ENCODE assay signal across 7 mouse cellular contexts in the genomic region with DNA sequence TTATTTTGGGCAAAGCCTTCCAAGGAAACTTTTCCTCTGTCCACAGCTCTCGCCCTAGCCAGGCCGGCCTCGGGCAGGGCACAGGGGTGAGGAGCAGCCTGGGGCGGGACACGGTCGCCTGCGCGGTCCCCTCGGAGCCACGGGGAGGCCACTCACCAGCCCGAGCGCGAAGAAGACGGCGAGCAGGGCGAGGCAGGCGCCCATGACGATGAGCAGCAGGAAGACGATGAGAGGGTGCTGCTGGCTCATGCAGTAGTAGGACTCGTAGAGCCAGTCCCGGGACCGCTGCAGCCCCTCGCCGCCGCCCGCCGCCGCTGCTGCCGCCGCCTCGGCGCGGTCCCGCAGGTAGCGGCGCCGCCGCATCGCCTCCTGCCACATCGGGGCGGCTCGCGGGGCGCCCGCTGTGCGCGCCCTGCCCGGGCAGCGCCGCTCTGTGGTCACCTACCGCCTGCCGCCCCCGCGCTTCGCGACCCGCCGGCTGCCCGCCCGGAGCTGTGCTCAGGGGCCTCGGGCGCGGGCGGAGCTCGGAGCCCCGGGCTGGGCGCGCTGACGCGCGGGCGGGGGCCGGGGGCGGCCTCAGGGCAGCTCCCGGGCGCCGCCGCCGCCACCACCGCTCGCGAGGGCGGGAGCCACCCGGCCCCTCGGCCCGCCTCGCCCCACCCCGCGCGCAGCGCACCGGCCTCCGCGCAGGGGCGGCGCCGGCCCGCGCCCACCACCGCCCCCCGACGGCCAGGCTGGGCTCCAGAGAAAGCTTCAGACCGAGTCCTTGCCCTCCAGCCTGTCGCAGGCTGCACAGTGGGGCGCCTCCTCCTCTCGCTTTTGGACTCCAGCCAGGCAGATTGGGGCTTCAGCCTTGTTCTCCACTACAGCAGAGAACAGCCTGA. TPM values are rescaled to one million over a fixed set of nuclear protein-coding genes. Genes with fewer than 3 reads are reported as not detected.
DNase-seq lines count a peak whose midpoint lies in the region; ATAC-seq and TF ChIP-seq lines count a peak whose summit lies in the region.

A gene (minus strand): TSS at position 624 of the 884 bp plus-strand sequence.

- H3K27ac ChIP-seq in ES-E14 (ENCODE audit: insufficient read depth, low read depth, low read length, poor library complexity, severe bottlenecking): no peak within 1 kb of the TSS; the same call in 1 of the 2 replicates
- peak within 1 kb of the TSS; percentile 54 for H3K27ac ChIP-seq in forebrain, postnatal 0 days (ENCODE audit: low read depth, low read length)
- peak within 1 kb of the TSS; percentile 24; the same call in 1 of the 2 replicates for H3K27ac ChIP-seq in hindbrain, embryonic 11.5 days (ENCODE audit: low read depth, low read length)
- H3K27ac ChIP-seq in midbrain, embryonic 11.5 days (ENCODE audit: low read depth, low read length): no peak within 1 kb of the TSS
- H3K27ac ChIP-seq in stomach, postnatal 0 days (replicated peaks): peak within 1 kb of the TSS; percentile 66

- no peaks in the 10 kb centered on the region for H3K9me3 ChIP-seq in ES-E14 (ENCODE audit: control insufficient read depth, insufficient read depth, low read depth, low read length)
- H3K9me3 ChIP-seq in forebrain, postnatal 0 days (ENCODE audit: low read length): no peaks in the 10 kb centered on the region
- H3K9me3 ChIP-seq in hindbrain, embryonic 11.5 days (ENCODE audit: control insufficient read depth, low read length): no peaks in the 10 kb centered on the region
- H3K9me3 ChIP-seq in midbrain, embryonic 11.5 days (ENCODE audit: control insufficient read depth, low read length): no peaks in the 10 kb centered on the region
- no peaks in the 10 kb centered on the region for H3K9me3 ChIP-seq in stomach, postnatal 0 days (ENCODE audit: control insufficient read depth, low read length)

- 3% methylated on average over 87 of the region's 106 CpGs for WGBS in forebrain, postnatal 0 days
- WGBS in hindbrain, embryonic 11.5 days: under 1% methylated on average over 50 of the region's 106 CpGs
- WGBS in midbrain, embryonic 11.5 days: under 1% methylated on average over 83 of the region's 106 CpGs
- WGBS in stomach, postnatal 0 days: under 1% methylated on average over 41 of the region's 106 CpGs

- no peak for TF ChIP-seq EP300 in stomach, postnatal 0 days (optimal IDR thresholded peaks at IDR 0.05)

- peak within 1 kb of the TSS; percentile 83 for H3K4me2 ChIP-seq in forebrain, postnatal 0 days (ENCODE audit: low read depth)
- peak within 1 kb of the TSS; percentile 76 for H3K4me2 ChIP-seq in hindbrain, embryonic 11.5 days (replicated peaks; ENCODE audit: low read depth, low read length)
- H3K4me2 ChIP-seq in midbrain, embryonic 11.5 days: peak within 1 kb of the TSS; percentile 88
- H3K4me2 ChIP-seq in stomach, postnatal 0 days (replicated peaks; ENCODE audit: low read depth): peak within 1 kb of the TSS; percentile 85

- H3K4me1 ChIP-seq in ES-E14 (ENCODE audit: control insufficient read depth in 2 of 2, insufficient read depth in 2 of 2, low read length in 2 of 2, poor library complexity in 1 of 2): no peaks in the 10 kb centered on the region
- H3K4me1 ChIP-seq in forebrain, postnatal 0 days (ENCODE audit: insufficient read depth): peaks cover 3% of the 10 kb centered on the region; the same call in 1 of the 2 replicates
- 0 out of 2 replicates have a peak, but pooled peaks cover 2% of the 10 kb centered on the region for H3K4me1 ChIP-seq in hindbrain, embryonic 11.5 days (replicated peaks; ENCODE audit: control insufficient read depth, insufficient read depth, low read length)
- peaks cover 4% of the 10 kb centered on the region; the same call in 1 of the 2 replicates for H3K4me1 ChIP-seq in midbrain, embryonic 11.5 days (ENCODE audit: control insufficient read depth, insufficient read depth, low read length)
- no peaks in the 10 kb centered on the region for H3K4me1 ChIP-seq in stomach, postnatal 0 days (replicated peaks; ENCODE audit: control insufficient read depth, insufficient read depth)

- H3K9ac ChIP-seq in ES-E14 (ENCODE audit: insufficient read depth, low read depth, low read length, poor library complexity, severe bottlenecking): peak within 1 kb of the TSS; percentile 82
- H3K9ac ChIP-seq in forebrain, postnatal 0 days: peak within 1 kb of the TSS; percentile 73
- H3K9ac ChIP-seq in hindbrain, embryonic 11.5 days (ENCODE audit: low read depth, low read length): peak within 1 kb of the TSS; percentile 72
- peak within 1 kb of the TSS; percentile 72 for H3K9ac ChIP-seq in midbrain, embryonic 11.5 days (ENCODE audit: low read length)
- H3K9ac ChIP-seq in stomach, postnatal 0 days (ENCODE audit: low read length): peak within 1 kb of the TSS; percentile 63

- in situ Hi-C loops in ES-E14 (cut with MboI; ENCODE audit: low sequenced_read_pairs in 2 of 2, unreplicated experiment in 2 of 2): no loop called here

- no peak for DNase-seq in ES-E14 (ENCODE audit: low read depth, low spot score)
- DNase-seq in adrenal gland, postnatal 25 days: peak; percentile 39
- DNase-seq in forebrain, postnatal 0 days: peak; percentile 78
- peak; percentile 74 for DNase-seq in hindbrain, embryonic 11.5 days (ENCODE audit: low spot score)
- peak; percentile 60 to 75 for DNase-seq in left cerebral cortex, postnatal 36 days (ENCODE audit: low spot score in 2 of 2)
- peak; percentile 93 for DNase-seq in midbrain, embryonic 11.5 days (ENCODE audit: low spot score, missing footprints)
- peak; percentile 83 for DNase-seq in stomach, postnatal 0 days (ENCODE audit: low spot score)

- H3K4me3 ChIP-seq in ES-E14 (ENCODE audit: insufficient read depth in 1 of 2, low read depth in 1 of 2, low read length in 2 of 2, poor library complexity in 1 of 2, severe bottlenecking in 1 of 2): peak within 1 kb of the TSS; percentile 84 to 87
- peak within 1 kb of the TSS; percentile 67 for H3K4me3 ChIP-seq in forebrain, postnatal 0 days (ENCODE audit: low read depth, low read length)
- H3K4me3 ChIP-seq in hindbrain, embryonic 11.5 days (ENCODE audit: low read depth, low read length): peak within 1 kb of the TSS; percentile 57
- peak within 1 kb of the TSS; percentile 60 for H3K4me3 ChIP-seq in midbrain, embryonic 11.5 days (ENCODE audit: low read depth, low read length)
- peak within 1 kb of the TSS; percentile 58 for H3K4me3 ChIP-seq in stomach, postnatal 0 days (ENCODE audit: low read depth, low read length)

- H3K36me3 ChIP-seq in ES-E14 (ENCODE audit: control insufficient read depth, insufficient read depth, low read length, poor library complexity, severe bottlenecking): no peaks in the 10 kb centered on the region
- no peaks in the 10 kb centered on the region for H3K36me3 ChIP-seq in forebrain, postnatal 0 days (ENCODE audit: insufficient read depth)
- H3K36me3 ChIP-seq in hindbrain, embryonic 11.5 days (ENCODE audit: control insufficient read depth, insufficient read depth, low read length): no peaks in the 10 kb centered on the region
- no peaks in the 10 kb centered on the region for H3K36me3 ChIP-seq in midbrain, embryonic 11.5 days (ENCODE audit: control insufficient read depth, insufficient read depth, low read length)
- no peaks in the 10 kb centered on the region for H3K36me3 ChIP-seq in stomach, postnatal 0 days (ENCODE audit: control insufficient read depth, insufficient read depth, low read length)

- peak; percentile 84 for ATAC-seq in forebrain, postnatal 0 days
- peak; percentile 89 for ATAC-seq in hindbrain, embryonic 11.5 days (ENCODE audit: low FRiP score)
- peak; percentile 92 for ATAC-seq in midbrain, embryonic 11.5 days (ENCODE audit: low FRiP score)
- peak; percentile 80 for ATAC-seq in stomach, postnatal 0 days (ENCODE audit: low FRiP score, low TSS enrichment)

- no peaks in the 10 kb centered on the region for H3K27me3 ChIP-seq in forebrain, postnatal 0 days (ENCODE audit: insufficient read depth, low read length)
- H3K27me3 ChIP-seq in hindbrain, embryonic 11.5 days (ENCODE audit: control insufficient read depth, insufficient read depth, low read length): peaks cover 9% of the 10 kb centered on the region
- peaks cover 22% of the 10 kb centered on the region for H3K27me3 ChIP-seq in midbrain, embryonic 11.5 days (ENCODE audit: control insufficient read depth, insufficient read depth, low read length)
- H3K27me3 ChIP-seq in stomach, postnatal 0 days (ENCODE audit: control insufficient read depth, insufficient read depth, low read length): no peaks in the 10 kb centered on the region

- TF ChIP-seq CTCF in forebrain, postnatal 0 days (IDR thresholded peaks at IDR 0.05; ENCODE audit: low read depth): peak; percentile 16; the same call in 1 of the 2 replicates
- TF ChIP-seq CTCF in stomach, postnatal 0 days (IDR thresholded peaks at IDR 0.05; ENCODE audit: low read depth): peak; percentile 39

- intact Hi-C loops in left cerebral cortex, postnatal 36 days (cut with DNase I): loop anchor here (5.0 kb wide), 1 partner anchor 397 kb away; no protein-coding TSS in a partner anchor

TF ChIP-seq in ES-E14, 5 proteins besides CTCF, POLR2A, EP300 and RAD21:
- TF ChIP-seq HCFC1 (IDR thresholded peaks at IDR 0.05; ENCODE audit: borderline replicate concordance, insufficient read depth, low read length) (no peak), ZNF384 (IDR thresholded peaks at IDR 0.05; ENCODE audit: low read depth, low read length) (no peak), ZC3H11A (IDR thresholded peaks at IDR 0.05; ENCODE audit: borderline replicate concordance, low read depth, low read length) (no peak), MAFK (IDR thresholded peaks at IDR 0.05; ENCODE audit: insufficient read depth, low read depth, low read length) (no peak), CHD2 (IDR thresholded peaks at IDR 0.05; ENCODE audit: low read depth, low read length) (no peak)

RNA-seq across cellular contexts. Expression of the gene that starts here (rescaled TPM):
- total RNA-seq in ES-E14 (2012; rRNA removed): 1.3 and 1.4 TPM in 2 replicates
- total RNA-seq in adrenal gland, postnatal 25 days (2021): 0.48 and 0.52 TPM in 2 replicates
- 28.5 and 32.8 TPM in 2 replicates for total RNA-seq in forebrain, postnatal 0 days (2014; rRNA removed)
- polyA plus RNA-seq in forebrain, postnatal 0 days (2015; fragmentation: Nextera tagmentation; extraction: Ambion mirVana): 9.2 and 11.3 TPM in 2 replicates
- polyA plus RNA-seq in hindbrain, embryonic 11.5 days (2014; fragmentation: Nextera tagmentation; extraction: Ambion mirVana): 2.9 and 3.3 TPM in 2 replicates
- total RNA-seq in left cerebral cortex, postnatal 36 days (2021): 100 to 1,000 TPM; 125 to 145 TPM
- polyA plus RNA-seq in midbrain, embryonic 11.5 days (2014; fragmentation: Nextera tagmentation; extraction: Ambion mirVana): 1.4 and 1.5 TPM in 2 replicates
- 3.7 and 4.3 TPM in 2 replicates for polyA plus RNA-seq in stomach, postnatal 0 days (2015; fragmentation: Nextera tagmentation; extraction: Ambion mirVana)

Comparison
In these comparisons a context has a peak if more than half of its experiments do, and no peak if none do; other contexts are left out.
1. RNA of the gene that starts here (total RNA-seq): 125 to 145 TPM in left cerebral cortex, postnatal 36 days and 28.5 to 32.8 TPM in forebrain, postnatal 0 days; 1.3 to 1.4 TPM in ES-E14 and 0.48 to 0.52 TPM in adrenal gland, postnatal 25 days; every median in the first group is over 10 times any median in the second.
2. Peak in DNase-seq in adrenal gland, postnatal 25 days; RNA of the gene not detected or under 1 TPM.
3. H3K27ac ChIP-seq: peak in forebrain, postnatal 0 days (single experiment), hindbrain, embryonic 11.5 days (single experiment) and stomach, postnatal 0 days (single experiment); none in ES-E14 (single experiment) and midbrain, embryonic 11.5 days (single experiment).
4. Peak in every context shown above with its lines, with median percentiles within 50 percentile points of each other: H3K4me3 ChIP-seq, H3K9ac ChIP-seq, ATAC-seq and H3K4me2 ChIP-seq.